Mouse (Mus musculus) frontal cortex, adult 2 months (tissue): ENCODE data around the gene Tob1. TPM values are rescaled to one million over a fixed set of nuclear protein-coding genes. Genes with fewer than 3 reads are reported as not detected.

ENCODE experiments used
- DNase-seq, 2 experiments: peaks; one replicate each; pipeline ENCODE4 v3.0.0; 2022; ENCODE audit warnings: low spot score in 1 of 2; ENCODE audit errors: extremely low spot score in 1 of 2
- polyA plus RNA-seq: library from polyadenylated mRNA; depleted of rRNA; stranded (reverse); fragments of >200 nt; gene quantifications from 2 replicates; pipeline ENCODE4 v1.2.3, GENCODE M21; 2012

Gene Tob1
- polyA plus RNA-seq, 1 experiment = 45.5 TPM

DNA sequence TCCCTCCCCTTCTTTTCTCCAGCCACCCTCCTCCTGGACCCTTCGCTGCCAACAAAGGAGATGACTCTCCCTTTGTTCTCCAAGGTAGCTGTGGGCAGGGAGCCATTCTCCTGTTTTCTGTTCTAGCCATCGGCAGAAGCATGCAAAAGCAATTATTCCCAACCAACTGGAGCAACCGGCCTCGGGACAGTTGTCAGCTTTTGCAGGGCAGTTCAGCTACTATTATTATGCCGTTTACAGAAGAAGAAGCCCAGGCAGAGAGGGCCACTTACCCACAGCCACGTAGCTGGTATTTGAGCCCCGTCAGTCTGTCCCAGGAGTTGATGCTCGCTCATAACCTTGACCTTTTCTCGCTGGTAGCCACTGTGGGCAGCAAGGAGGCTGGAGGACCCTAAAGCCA is 17.2 kb downstream of the Tob1 start:
- DNase-seq = no peak

DNA sequence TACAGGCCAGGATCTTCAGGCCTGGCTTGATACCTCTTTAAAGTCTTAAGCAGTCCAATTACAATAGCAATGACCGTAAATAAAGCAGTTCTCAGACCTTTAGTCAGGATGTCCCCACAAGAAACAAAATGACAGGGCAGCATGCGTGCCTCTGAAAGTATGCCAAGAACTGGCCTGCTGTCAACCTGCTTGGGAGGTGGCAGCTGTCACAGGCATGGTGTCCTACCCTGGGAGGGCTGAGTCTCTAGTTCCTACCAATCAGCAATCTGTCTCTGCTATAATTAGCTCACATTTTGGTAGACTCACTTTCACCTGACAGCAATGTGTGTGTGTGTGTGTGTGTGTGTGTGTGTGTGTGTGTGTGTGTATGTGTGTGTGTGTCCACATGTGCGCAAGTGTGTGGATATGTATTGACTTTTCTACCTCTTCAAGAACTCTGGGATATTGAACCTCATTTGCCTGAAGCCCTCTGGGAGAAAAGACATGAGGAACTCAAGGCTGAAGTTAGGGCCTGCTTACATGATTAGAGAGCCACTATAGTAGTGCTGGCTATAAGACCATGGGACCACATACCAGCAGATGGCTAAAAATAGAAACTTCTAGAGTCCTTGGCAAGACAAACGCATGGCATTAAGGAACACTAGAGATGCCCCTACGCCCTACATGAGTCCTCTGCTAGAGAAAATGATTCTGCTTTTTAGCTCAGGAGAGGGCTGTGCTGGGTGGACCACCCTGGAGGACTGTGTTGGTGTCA is 18.1 kb downstream of the Tob1 start:
- DNase-seq = no peak

DNA sequence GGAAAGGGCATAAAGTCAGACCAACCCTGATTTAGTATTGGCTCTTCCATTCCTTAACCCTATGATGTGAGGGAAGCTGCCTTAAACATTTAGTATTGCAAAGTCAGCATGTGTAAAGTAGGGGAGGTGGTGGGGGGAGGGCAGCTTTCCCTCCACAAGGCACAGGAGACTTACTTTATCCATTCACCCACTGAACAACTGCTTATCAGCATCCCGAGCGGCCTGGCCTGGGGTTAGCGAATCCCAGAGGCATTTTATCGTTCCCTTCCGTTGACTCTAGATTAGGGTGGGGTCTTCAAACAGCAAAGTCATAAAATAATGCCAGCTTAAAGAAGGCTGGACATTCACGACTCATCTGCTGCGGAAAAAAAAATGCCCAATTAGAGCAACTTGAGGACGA is 19.0 kb downstream of the Tob1 start:
- DNase-seq = no peak

DNA sequence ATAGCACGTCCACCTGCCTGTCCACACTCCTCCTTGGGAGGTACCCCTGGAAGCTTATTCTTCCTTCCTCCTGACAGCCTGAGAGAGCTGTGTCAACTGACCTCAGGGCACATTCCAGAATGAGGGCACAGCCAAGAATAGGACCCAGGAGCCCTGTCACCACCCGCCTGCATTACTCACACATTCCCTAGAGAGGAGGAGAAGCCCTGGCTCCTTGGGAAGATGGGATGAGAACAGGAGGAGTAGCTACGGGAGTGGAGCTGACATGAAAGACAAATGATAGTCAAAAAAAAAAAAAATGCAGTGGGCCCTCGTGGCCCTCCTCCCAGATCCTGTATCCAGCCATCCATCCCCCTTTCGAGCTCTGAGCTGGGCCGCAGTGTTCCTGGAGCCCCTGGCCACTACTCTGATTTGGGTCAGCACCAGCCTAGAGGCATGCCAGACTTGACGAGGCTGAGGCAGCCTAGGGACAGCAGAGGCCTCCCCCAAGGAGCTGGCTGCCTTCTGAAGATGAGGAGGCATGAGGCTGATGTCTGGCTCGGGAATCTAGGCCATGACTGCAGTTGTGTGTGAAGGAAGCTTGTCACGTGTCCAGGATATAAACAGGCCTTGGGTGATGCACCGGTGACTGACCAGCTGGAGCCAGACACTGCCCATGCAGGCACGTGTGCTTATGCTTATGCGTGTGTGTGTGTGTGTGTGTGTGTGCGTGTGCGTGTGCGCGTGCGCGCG is 20.7 kb downstream of the Tob1 start:
- peak in 1 of 2 experiments; percentile 41 for DNase-seq

DNA sequence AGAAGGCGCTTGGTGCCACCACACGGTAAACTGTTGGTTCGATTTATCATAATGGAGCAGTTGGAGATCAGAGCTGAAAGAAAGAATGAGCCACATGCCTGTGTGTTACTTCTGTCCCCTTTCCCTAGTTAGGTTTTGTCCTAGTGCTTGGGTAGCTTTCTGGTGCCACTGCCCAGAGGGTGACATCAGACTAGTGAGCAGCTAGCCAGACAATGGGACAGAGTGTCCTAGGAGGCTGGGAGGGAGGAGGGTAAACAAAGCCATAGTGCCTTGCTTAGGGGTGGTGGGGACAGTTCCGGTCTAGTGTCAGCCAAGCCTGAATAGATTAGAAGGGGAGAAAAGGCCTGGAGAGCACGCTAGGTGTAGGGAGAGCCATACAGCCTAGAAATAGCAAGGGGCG is 22.2 kb downstream of the Tob1 start:
- no peak for DNase-seq

DNA sequence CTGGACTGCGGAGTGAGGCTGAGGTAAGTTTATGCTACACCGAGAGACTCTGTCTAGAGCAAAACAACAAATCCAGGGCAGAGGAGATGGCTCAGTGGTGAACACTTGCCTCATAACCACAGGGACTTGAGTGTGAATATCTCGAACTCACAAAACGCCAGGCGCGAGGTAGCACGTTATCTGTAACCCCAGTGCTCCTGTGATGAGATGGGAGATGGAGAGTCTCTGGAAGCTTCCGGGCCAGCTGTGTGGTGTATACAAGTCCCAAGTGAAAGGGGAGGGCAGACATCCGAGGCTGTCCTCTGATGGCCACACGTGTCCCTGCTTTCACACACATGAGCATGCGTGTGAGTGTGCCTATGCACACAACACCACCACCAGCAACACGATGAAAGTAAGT is 23.1 kb downstream of the Tob1 start:
- no peak for DNase-seq

DNA sequence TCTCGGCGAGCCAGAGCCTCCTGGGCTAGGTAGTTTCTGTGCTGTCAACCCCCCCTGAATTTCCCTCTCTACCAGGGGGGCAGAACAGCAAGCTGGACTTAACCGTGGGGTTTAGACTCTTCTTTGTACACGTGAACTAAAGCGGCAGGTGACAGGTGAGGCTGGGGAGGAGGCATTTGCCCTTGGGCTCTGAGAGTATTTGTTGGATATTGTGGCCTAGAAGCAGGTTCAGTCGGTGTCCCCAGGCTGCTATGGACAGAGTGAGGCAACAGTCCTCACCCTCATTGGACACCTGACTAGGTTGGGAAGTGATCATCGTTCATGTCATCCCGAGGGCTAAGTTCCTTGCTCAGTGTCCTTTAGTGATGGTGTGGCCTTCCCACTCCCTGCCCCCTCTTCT is 23.6 kb downstream of the Tob1 start:
- DNase-seq = no peak

DNA sequence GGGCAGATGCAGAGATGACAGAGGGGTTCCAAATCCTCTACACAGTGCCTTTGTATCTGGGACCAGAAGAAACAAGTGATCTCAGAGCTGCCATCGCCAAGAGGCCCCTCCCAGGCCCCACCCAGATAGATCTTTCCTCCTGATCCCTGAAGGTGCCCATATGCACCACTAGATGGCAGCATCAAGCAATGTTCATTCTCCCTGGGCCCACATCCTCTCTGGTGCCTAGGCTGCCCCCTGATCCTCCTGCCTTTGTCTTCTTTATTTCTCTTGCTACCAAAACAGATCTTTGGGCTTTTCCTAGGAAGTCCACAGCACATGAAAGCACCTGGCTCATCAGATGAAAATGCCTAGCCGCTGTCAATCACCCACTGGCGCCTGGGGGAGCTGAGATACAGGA is 24.8 kb downstream of the Tob1 start:
- DNase-seq = peak; percentile 66 to 90

DNA sequence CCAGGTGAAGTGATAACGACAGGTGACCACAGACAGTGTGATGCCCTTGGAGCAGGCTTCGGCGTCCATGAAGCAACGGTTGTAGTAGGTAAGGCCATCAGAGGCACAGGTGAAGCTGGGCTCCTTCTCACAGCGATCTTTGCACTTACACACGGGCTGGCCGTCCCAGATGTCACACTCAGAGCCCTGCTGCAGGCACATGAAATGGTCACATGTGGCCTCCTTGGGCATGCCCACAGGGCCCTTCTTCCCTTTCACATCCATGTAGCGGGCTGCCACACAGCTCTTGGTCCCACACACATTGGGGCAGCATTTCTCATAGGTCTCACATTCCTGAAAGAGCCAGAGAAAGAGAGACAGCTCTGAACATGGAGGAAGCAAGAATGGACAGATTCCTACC is 27.5 kb downstream of the Tob1 start:
- DNase-seq = no peak

DNA sequence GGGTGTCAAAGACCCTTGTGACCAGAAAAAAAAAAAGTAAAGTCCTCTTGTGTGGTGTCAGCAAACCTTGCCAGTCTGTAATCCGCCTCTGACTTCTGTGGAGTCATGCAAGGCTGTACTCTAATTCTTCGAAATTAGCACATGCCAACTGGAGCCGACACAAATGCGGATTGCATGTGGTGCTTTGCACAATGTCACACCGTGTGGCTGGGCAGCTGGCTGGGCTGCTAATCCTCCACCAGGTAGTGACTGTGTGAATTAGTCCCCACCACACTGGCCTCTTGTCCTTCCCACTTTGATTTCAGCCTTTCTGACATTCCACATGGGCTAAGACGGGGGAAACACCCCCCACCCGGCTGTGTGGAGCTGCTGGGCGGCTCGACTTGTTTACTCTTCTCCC is 28.5 kb downstream of the Tob1 start:
- DNase-seq = no peak

DNA sequence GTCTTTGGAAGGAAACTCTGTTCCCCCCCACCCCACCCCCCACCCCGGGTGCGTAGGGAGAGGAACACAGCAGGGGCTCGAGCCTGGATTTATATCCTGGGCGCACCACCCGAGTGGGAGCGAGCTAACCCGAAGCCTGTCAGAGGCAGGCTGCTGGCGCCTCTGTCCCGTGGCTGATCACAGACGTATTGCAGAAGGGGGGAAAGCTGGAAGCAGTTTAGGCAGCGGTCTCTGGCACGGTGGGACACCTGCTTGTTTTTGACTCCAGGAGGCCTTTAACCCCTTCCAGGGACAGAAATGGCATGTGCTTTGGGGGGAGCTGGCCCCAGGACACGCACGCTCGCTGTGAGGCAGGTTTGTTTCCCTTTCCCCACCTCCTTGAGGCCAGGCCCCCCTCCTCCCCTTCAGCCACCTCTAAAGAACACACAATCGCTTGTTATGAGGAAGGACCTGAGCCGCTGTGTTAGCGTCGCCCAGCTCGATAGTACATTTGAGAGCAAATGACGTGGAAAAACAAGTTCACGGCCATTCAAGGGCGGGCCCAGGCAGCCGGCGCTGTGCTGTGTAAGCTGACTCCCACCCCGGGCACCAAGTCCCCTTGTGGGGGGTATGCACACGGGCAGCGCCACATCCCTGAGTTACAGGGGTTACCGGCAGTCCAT is 31.6 kb downstream of the Tob1 start:
- DNase-seq = no peak

DNA sequence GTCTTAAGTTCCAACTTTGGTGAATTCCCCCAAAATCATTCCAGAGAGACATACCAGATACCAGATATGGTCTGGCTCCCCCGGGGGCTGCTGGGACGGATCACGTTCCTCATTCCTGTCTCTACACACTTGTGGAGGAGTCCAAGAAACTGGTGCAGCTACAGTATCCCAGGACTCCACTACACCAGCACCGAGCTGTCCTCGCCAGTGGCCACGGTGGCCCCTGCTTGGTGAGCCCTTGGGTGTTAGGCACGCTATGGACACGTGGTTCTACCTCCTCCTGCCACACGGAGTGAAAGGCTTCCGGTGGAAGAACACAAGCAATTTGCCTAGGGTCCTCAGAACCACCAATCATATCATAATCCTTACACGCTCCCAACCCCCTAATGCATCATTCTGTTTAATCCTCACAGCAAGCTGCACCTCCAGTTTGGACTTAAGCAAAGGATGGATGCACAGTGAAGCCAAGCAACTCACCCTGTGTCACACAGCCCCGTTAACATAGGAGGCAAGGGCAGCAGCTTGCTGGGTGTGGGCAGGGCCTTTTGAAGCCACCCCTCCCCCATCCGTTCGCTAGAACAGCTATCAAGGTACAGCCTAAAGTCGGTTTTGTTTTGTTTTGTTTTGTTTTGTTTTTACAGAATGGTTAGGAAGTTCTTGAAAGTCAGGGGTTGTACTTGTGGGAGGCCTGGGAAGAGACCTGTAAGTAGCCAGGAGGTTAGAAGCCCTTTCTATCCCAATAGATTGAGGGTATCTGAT is 32.3 kb downstream of the Tob1 start:
- no peak for DNase-seq

DNA sequence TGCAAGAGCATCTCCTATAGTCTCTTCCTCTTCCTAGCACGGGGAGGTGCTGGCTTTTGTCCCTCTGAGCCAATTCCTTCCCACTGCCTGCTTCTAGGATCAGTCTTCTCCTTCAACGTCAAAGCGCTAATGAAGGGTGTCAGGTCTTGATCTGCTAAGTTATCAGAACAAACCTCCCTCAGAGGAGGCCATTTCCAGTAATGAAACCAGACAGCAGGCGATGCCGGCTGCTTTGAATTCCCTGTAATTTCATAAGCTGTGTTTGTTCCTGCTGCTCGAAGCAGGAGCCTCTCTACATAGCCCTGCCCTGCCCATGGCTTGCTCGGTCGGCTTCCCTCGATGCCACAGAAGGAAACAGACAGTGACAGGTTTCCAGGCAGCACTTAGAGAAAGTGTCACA is 33.1 kb downstream of the Tob1 start:
- no peak for DNase-seq

DNA sequence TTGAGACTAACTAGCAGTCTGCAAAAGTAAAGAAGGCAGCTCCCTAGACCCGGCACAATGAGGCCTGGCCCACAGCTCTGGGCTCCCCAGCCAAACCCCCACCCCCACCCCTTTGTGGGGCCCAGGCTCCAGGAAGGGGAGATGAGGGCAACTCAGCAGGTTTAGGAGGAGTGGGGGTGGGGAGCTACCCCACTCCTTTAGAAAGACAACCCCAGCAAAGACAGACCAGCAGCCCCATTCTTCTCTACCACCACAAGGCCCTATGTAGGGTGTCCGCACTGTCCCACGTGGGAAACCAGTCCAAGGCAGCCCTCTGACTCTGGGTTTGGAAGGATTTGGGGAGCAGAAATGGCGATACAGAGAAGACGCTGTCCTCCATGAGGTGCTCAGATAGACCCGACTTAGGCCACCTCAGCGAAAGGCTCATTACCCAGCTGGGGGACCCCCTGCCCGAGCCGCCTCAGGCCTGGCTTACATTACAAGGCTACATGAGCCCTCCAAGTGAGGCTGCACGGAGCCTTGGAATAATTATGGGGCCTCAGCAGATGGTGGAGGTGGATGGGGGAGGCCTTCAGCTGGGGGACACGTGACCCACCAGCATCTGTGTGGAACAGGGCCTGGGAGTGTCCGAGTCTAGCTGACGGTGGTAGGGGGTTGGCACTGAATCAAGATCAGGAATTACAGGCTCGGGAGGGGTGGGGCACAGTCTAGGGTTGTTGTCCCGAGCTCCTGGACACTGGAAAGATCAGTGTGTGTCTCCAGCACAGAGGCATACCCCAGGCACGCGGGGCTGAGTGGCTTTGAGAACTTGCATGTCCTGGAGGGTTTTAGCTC is 34.9 kb downstream of the Tob1 start, which contains the start of gene Wfikkn2:
Gene Wfikkn2 (minus strand): TSS at position 51 of the 834 bp plus-strand sequence.
- no peak for DNase-seq

DNA sequence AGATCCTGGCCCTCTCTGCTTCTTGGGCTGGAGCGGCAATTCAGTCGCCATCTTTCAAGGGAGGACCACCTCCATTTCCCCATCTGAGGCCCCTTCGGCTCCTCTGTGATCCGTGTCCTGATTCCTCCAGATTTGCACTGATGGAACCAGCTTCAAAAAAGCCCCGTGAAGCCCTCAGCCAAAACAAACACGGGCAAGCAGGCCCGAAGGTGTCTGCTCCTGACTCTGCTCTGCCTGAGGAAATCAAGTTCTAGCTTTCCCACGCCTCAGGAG is 35.5 kb downstream of the Tob1 start:
- no peak for DNase-seq

DNA sequence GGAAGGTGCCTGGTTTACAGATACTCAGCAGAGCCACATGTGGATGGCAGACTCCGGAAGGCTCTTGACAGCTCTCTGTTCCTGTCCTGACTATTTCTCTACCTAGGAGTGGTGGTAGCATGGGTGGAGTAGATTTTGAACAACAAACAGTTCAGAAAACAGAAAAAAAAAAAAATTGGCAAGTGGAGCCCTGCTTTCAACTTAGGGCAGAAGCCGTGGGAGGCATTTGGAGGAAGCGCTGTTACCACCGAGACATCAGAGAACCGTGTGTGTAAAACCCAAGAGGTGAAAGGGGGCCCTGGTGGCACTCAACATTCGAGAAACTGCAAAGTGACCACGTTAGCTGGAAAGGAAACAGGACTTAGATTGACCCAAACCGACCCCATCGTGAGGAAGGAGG is 41.9 kb downstream of the Tob1 start:
- no peak for DNase-seq

DNA sequence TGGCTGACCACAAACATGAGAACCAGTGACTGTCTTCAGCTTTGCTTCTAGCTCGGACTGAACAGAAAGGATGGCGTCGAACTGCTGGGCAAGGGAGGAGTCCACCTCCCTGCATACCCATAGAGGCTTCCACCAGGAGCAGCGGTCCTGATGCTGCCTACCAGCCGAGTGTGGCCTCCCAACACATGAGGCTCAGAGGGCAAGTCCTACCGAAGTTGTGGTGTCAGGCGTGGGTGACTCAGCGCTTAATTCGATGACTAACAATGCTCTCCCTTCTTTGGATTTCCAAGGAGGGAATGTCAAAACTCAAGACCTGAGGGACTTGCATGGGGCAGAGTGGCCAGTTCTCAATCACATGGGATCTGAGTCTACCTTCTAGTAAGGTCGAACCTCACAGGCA is 42.4 kb downstream of the Tob1 start:
- no peak for DNase-seq

DNA sequence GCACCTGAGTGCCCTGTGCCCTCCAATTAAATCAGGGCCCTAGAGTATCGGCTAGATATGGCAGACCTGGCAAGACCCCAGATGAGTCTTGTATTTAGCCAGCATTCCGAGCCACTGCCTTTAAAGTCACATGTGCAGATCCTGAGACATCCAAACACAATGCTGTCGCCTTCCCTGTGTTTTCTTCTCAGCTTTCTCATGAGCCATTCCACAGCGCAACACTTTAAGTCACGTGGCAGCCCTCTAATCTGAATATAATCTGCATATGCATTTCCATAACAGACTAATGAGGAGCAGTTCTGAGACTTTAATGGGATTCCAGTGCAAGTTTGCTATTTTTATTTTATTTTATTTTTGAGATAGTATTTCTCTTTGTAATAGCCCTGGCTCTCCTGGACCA is 44.5 kb downstream of the Tob1 start:
- no peak for DNase-seq

DNA sequence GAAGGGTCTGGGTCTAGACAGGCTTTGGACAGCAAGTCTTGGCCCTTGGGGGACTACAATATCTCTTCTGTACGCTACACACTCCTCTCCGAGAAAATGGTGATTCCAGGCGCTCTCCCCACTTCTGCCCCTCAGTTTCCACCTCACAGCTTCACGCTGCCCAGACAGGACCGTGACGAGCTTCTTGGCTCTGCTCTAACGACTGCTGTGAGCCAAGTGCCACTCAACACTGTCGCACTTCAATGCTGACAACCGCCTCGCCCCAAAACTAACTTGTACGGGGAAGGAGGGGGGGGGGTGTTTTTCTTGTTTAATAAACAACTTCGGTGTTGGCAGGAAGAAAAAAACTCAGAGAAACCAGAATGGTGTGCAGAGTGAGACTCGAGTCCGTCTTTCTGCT is 46.7 kb downstream of the Tob1 start:
- no peak for DNase-seq

DNA sequence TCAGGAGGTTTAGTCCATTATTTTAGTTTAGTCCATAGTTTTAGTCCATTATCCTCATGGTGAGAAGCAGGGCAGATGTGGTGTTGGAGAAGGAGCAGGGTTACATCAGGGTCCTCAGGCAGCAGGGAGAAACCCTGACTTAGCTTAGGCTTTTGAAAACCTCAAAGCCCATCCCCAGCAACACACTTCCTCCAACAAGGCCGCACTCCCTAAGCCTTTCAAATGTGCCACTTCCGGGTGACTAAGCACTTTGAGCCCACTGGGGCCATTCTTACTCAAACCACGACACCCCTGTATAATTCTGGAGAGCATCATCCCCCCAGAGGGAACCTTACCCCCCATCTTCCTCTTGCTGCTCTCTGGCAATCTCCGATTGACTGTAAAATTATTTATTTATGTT is 48.6 kb downstream of the Tob1 start:
- DNase-seq = no peak
